Mouse (Mus musculus) mature B cell (primary cell): ENCODE measurements around the gene Sptb.

Experiments
- in situ Hi-C: fragments of 300-500 bp; cut with MboI; formaldehyde crosslinking; loops from 2 replicates; pipeline ENCODE4 v1.14.3; 2019

The Sptb gene

GRCm38 (mm10) chr12:76574815-76575214 is 135.5 kb downstream of the Sptb start:
- in situ Hi-C loops = no loop called here

DNA sequence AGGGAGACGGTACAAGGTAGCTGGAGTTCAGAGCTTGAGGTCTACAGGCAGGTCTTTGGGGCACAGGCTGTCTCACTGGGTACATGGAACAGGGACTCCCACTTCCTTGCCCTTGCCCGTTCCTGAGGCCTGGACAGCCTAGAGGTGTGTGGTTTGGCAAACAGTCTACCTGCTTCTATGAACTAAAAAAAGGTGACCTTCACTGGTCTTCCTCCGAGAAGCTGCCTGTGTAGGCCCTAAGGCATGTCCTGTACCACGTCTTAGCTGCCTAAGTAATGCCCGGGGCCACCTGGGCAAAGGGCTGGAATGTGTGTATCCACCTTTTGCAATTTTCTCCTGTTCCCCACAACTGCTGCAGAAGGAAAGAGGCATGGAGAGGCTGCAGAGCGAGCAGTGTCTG is 137.0 kb downstream of the Sptb start:
- in situ Hi-C loops = no loop called here

- in situ Hi-C loops = no loop called here
Observed at GRCm38 (mm10) chr12:76572261-76573251, 137.8 kb downstream of the Sptb start.

DNA sequence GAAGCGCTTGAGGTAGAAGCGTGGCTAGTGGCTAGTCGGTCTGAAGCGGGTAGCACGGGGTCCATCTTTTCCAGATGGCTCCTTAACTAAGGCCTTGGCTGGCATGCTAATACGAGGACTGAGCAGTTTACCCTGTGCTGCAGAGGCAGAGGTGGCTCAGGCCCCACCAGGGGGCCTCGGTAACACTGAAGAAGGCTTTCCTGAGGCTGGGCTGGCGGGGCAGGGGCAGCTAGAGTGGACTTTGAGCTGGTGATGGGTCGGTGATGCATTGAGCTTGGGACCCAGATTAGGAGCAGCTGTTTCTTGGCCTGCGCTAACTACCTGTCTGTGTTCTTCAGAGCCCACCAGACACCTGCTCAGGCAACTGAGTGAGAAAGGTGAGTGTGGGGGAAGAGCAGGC is 139.1 kb downstream of the Sptb start:
- in situ Hi-C loops = no loop called here

GRCm38 (mm10) chr12:76570221-76570940 is 140.0 kb downstream of the Sptb start:
- in situ Hi-C loops = no loop called here

GRCm38 (mm10) chr12:76566284-76566683 is 144.1 kb downstream of the Sptb start:
- in situ Hi-C loops = no loop called here

DNA sequence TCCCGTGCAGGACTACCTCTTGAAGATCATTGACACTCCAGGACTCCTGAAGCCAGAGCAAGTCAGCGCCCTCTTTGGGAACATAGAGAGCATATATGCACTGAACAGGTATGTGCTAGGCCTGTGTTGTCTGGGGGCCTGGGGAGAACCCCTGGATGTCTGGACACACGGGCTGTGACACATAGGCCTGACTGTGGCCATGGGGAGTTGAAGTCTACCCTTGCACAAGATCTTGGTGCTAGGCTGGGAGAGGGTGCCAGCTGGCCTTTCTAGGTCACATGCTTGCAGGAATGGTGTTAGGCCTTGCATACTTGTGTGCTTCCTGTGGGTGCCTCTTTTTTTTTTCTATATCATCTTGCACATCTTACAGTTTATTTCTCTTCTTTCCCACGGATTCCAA is 148.2 kb downstream of the Sptb start:
- in situ Hi-C loops = no loop called here

DNA sequence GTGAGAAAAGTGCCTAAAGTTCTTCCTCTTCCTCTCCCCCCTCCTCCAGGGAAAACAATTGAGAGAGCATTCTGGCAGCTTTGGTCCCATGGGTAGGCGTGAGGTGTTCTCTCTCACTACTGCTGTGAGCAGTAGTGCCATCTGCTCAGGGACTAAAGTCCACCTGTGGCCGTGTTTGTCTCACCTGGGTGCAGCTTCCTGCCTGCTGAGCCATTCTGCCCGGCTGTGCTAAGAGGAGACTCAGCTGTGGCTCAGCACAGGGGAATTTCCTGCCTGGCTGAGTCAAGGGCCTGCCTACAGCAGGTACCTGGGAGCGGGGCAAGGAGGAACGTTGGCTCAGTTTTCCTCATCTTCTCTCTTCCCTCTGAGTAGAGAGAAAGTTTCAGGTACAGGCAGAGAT is 152.1 kb downstream of the Sptb start:
- in situ Hi-C loops = loop anchor here (5.0 kb wide), 1 partner anchor 34 kb away; no protein-coding TSS in a partner anchor

- in situ Hi-C loops = loop anchor here (5.0 kb wide), 1 partner anchor 35 kb away; no protein-coding TSS in a partner anchor
Observed at GRCm38 (mm10) chr12:76556745-76557389, 153.5 kb downstream of the Sptb start.

DNA sequence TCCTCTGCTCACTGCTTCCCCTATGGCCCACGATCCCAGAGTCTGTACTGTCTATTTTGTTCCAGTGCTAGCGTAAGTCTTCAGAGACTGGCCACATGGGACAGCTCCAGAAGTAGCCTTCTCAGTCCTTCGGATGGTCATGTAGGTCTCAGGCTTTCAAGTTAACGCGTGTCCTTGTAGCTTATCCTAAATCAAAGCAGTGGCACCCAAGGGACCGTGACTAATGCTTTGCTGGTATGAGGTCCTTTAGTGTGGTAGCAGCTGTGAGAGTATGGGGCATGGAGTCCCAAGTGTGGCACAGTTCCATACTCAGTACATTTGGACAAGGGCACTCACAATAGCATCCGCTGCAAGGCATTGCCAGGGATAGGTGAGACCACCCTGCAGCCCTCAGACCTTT is 154.2 kb downstream of the Sptb start:
- in situ Hi-C loops = loop anchor here (5.0 kb wide), 1 partner anchor 36 kb away; no protein-coding TSS in a partner anchor

DNA sequence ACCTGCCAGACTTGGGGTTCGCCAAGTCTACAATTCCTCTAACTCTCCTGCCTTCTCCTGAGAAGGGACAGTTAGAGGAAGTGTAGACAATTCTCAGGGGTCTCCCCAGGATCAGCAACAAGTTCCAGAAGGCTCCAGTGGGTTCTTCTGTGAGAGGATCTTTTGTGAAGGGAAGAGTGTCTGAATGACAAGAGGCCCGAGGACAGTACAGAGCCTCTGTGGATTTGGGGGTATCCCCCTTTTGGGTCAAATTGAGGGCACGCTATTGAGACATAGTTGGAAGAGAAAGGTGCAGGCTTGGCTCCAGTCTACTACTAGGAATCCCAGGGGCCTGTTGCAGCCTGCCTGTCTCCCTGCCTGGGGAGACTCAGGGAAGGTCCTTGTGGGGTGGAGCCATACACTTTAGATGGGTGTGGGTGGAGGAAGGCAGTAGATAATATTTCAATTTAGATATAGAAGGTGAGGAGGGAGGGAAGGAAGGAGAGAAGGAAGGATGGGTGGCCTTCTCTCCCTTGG is 155.4 kb downstream of the Sptb start:
- in situ Hi-C loops = loop anchor here (5.0 kb wide), 1 partner anchor 37 kb away; no protein-coding TSS in a partner anchor

GRCm38 (mm10) chr12:76554392-76554791 is 156.0 kb downstream of the Sptb start:
- in situ Hi-C loops = no loop called here

GRCm38 (mm10) chr12:76553917-76554316 is 156.4 kb downstream of the Sptb start:
- in situ Hi-C loops = no loop called here

DNA sequence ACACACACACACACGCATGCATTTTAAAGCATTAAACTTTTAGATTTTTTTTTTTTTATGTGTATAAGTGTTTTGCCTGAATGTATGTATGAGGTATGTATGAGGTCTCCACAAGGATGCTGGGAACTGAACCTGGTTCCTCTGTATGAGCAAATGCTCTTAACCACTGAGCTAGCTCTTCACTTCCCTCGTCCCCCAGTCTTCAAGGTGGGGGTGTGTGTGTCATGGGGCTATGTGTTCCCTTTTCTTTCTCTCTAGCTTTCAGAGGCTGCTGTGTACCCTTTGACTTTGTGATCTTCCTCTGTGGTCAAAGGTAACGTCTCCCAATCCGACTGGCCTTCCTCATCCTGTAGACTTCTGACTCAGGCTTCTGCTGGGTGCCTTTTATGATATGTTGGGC is 157.4 kb downstream of the Sptb start:
- in situ Hi-C loops = no loop called here

GRCm38 (mm10) chr12:76552321-76552720 is 158.0 kb downstream of the Sptb start:
- in situ Hi-C loops = no loop called here

DNA sequence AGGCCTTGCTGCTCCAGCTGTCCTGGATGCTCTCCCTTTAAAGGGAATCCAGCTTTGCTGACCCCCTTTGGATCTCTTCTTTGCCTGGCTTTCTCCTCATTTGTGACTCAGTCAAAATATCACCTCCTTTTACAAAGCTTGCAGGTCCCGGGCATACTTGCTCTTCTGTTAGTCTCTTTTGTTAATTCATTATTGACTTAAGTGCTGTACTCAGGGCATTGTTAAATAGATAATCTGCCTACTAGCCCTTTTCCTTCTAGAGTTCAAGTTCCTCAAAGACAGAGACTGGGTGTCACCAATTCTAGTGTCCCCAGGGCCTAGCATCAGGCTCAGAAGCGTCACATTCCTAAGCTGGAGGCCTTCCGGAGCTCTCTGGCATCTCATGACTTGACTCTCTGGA is 161.1 kb downstream of the Sptb start:
- in situ Hi-C loops = no loop called here

- in situ Hi-C loops = no loop called here
Observed at GRCm38 (mm10) chr12:76548082-76548423, 162.3 kb downstream of the Sptb start.

DNA sequence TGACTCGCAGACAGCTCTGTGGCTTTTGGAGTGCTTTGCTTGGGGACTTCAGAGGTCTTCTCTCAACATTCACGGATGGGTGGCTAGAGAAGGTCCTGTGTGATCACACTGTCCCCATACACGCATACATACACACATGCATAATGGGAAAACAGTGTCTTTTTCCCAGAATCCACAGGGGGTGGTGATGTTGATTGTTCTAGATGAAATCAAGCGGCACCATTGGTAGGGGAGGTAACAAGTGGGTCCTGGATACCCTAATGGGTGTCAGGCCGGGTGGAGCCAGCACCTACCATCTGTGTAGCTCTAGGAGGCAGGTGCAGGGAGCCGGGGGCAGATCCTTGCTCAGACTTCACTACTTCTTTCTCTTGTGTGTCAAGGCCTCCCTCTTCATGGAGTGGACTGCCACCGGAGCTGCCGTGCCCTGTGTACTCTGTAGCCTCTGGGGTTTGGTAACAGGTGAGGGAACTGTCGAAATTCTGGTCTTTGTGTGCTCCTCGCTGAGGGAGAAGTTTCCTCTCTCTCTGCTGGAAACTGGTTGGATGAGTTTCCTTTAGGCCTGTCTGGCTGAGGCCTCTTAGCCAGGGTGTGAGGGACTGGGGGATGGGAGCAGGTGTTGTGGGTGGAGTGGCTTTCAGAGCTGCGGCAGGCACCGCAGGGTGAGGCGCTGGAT is 162.8 kb downstream of the Sptb start:
- in situ Hi-C loops = no loop called here

GRCm38 (mm10) chr12:76546383-76547276 is 163.7 kb downstream of the Sptb start:
- in situ Hi-C loops = no loop called here

DNA sequence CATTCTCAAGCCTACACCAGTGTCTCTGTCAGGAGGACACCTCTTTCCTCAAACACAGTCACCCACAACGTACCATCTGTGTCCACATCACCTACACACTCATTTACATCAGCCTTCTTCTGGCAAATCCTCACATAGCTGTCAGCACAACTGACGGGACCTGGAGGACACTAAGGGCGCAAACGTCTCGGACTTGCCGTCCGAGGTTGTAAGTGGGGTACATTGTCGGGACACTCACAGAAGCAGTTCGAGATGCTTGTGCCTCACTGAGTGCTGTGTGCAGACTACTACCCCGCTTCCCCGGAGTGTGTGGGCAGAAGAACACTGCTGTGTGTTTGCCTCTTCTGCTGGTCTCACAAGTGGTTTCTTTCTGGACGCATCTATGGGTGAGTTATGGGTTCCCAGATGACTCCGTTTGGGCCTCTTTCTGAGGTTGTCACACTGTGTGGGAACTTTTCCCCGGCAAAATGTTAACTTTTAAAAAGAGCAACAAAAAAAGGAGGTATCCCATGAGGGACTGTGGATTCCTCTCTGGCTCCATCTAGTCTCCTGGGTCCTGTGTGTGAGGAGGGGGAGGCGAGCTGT is 164.5 kb downstream of the Sptb start:
- in situ Hi-C loops = no loop called here
